Mouse (Mus musculus) gonadal fat pad, adult 2 months (tissue): ENCODE measurements at regions not wholly inside any gene's neighbourhood (a gene's known extent, or its start where the extent isn't known, plus 50 kb on each side); places are given as distances from the start of the nearest gene placed in this dataset.

Experiments used
- DNase-seq: peaks from one replicate; pipeline ENCODE4 v3.0.0-alpha.2; 2012; ENCODE audit warnings: low read depth

DNA sequence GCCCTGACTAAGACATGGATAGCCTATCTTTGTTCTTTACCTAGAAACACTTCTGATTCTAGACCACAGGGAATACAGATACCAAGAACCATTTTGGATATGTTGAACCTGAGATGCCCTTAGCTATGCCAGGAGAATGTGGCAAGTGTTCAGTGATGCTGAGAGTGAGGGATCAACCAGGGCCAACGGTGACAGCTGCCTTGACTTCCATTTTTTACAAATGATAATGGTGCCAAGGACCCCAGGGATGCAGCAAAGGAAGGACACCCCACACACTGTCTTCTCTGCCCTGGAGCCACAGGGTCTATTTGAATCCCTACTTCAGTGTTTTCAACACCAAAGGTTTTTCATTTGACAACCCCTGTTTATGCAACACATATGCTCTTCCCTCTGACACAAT, 174.4 kb downstream of the Gsdmc2 start:
- DNase-seq = no peak

DNA sequence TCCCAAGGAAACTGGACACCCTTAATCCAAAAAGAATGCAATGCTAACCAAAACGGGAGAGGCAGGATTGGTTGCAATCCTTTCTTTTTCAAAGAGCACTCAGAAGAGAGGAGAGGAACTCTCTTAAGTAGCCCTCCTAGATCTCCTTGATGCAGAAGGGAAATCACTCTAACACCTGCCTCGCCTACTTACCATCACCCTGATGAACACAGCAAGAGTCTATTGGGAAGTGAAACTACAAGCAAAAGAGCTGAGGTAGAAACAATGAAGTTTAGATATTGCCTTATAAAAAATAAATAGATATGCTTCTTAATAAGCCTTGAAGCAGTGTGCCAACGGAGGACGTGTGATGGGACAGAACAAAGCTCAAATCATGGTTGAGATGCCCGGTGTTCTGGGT, 177.4 kb downstream of the Gsdmc2 start:
- DNase-seq = no peak

DNA sequence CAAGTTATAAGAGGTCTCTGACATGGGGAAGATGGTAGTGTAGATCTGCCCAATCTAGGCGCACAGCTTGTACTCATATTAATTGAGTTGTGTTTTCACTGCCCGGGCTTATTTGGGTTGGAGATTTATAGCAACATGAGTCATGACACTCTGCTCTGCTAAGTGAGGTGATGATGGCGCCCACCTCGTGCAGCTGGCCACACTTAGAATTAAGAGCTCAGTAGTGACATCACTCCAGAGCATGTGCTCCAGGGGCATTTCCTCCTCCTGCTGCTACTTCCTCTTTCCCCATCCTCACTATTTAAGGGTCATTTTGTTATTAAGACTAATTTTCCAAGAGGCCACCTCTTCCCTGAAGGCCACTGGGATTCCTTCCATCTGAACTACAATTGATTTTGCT, 179.5 kb downstream of the Gsdmc2 start:
- DNase-seq = no peak

DNA sequence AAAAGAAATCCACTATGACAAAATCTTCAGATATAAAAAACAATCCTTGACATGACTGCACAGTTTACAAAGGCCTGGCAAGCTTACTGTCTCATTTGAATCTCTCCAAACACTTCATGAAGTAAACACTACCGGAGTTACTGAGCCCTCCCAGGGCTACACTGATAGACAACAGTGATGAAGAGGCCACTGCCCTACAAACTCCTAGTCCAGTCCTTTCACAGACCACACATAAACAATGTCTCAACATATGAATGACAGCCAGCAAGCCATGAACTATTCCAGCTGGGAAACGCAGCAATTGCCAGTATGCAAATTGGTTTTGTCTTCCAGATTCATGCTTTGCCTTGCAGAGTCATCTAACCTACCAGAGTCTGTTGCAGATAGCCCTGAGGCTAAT, 180.1 kb downstream of the Gsdmc2 start:
- no peak for DNase-seq

DNA sequence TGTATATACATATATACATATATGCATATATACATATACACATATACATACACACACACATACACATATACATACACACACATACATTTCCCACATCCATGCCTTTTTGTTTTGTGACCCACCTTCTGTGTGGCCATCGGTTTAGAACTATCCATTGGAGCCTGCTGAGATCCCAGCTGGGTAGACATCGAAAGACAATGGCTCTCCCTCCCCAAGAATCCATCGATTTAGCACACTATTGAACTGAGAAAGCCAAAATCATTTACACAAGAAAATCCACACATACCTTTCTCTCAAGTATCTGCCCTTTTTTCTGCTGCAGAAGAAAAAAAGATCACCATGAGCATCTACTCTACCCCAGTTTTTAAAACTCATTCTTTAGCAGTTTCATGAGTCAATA, 182.8 kb downstream of the Gsdmc2 start:
- DNase-seq = no peak

DNA sequence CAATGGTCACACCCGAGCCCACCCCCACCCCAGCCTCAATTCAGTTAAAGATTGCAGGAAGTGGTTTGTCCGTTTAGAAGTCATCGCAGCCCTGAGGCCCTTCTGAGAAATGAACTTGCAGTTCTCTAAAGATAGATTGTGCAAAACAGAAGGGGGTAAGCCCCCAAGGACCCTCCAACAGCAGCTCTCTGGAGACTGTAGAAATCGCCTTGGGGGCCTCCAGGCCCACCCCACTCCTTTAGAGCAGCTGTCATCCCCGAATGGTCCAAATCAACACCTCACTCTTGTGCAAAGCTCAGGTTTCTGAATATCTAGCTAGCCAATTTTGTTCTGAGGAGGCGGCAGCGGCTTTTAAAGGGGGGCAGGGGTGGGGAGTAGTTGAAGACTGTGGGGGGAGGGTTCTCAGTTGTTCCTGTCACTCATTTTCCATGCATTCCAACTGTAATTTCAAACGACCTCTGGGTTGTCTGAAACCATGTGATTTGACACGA, 186.9 kb downstream of the Gsdmc2 start:
- no peak for DNase-seq

DNA sequence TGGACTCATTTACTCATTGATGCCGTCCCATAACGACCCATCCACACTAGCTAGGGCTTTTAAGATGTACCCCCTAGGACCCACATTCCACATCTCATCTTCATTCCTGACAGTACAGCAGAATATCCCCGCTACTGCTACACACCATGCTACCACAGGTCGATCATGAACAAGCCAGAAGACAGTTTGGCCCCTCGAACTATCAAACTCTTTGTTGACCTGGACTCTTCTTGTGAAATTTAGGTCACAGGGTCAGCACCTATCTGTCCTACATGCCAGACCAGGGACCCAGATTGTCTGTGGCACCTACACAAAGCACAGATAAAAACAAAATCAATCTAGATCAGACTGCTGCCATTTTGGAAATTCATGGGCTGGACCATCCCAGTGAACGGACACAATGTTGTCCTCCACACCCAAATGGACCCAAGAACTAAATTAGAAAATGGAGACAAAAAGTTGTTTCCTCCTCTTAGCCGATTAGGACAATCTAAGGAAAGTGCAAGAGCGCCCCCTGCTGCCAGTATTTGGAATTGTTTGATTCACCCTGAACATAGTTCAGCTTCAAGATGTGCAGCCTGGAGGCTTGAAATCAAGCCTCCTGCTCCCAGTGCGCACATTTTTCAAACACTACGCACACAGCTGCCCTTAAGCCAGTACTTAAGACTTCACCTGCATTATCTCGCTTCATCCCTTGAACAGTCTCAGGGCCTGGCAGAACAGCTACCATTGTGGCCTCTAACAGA, 192.6 kb downstream of the Gsdmc2 start:
- DNase-seq = peak; percentile 6

DNA sequence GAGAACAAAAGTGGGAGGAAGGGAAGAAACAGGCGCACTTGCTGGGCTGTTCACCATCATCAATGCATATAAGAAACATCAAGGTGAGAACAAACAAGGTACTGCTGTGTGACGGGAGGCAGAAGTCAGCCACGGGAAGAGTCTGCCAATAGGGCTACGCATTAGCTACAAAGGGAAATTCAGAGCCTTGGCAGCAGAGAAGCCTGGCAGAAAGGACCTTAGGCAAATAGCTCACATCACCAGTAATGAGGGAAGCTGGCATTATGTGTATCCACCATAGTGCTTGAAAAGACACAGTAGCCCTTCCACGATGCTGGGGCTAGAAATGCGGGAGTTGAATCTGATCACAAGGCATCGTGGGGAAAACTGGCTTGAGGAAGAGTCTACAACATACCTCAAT, 193.9 kb downstream of the Gsdmc2 start:
- DNase-seq = no peak

DNA sequence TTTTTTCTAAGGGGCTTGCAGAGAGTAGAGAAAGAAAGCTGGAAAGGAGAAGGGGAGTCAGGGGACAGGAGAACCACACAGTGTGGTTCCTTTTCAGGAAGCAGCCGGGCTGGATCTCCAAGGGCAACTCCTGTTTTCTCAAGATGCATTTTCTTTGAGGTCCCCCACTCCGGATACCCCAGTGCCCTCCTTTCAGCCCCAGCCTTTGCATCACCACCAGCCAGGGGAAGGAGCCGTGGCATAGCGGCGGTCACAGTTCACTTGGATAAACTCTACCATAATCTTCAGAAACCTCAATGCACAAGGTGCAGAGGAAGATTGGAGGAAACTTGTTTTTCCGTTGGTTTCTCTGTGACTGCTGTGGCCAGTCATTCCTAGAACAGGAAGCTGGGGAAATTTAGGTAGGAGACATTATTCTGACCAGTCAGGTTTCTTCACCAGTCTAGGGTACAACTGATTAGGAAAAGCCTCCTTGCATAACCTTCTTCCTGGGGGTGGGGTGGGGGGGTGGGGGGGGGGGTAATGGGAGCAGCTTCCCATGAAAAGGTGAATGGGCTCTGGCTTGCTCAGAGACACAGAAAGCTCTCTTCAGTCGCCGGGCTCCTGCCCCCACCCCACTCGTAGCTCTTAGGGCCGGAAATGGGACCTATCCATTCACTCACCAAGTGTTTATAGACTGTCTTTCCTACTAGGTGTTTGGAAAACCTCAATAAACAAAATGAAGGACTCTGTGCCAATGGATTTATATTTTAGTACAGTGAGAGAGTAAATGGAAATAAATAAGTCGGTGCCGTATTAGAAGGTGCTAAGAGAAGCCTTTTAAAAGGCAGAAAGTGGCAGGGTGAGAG, 196.6 kb downstream of the Gsdmc2 start:
- no peak for DNase-seq

DNA sequence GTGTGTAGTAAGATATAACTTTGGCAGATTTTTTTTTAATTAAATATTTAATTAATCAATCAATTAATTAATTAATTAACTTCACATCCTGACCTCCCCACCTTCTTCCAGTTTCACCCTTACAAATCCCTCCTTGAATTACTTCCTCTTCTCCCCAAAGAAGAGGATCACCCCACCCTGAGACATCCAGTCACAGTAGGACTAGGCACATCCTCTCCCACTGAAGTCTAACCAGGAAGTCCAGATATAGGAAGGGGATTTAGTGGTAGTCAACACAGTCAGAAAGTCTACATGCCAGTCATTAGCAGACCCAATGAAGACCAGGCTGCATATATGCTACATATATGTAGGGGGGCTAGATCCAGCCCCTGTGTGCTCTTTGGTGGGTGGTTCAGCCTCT, 220.2 kb downstream of the Gsdmc2 start:
- DNase-seq = no peak

DNA sequence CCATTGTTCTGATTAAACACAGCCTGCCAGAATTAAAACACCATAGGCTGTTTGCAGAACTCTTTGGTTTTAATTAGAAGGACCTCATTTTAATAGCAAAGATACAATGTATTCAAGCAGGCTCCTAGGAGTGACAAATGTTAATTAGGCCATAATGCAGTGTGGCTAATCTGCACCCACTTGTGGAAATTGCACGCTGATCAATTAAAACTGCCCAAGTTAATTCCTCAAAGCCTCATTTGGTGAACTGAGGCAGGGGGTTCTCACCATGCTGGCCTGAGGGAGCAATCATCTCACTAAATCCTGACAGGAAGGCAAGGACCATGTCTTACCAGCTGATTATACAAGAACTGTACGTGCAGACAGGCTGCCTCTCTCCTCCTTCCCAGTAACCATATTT, 220.7 kb downstream of the Gsdmc2 start:
- no peak for DNase-seq

DNA sequence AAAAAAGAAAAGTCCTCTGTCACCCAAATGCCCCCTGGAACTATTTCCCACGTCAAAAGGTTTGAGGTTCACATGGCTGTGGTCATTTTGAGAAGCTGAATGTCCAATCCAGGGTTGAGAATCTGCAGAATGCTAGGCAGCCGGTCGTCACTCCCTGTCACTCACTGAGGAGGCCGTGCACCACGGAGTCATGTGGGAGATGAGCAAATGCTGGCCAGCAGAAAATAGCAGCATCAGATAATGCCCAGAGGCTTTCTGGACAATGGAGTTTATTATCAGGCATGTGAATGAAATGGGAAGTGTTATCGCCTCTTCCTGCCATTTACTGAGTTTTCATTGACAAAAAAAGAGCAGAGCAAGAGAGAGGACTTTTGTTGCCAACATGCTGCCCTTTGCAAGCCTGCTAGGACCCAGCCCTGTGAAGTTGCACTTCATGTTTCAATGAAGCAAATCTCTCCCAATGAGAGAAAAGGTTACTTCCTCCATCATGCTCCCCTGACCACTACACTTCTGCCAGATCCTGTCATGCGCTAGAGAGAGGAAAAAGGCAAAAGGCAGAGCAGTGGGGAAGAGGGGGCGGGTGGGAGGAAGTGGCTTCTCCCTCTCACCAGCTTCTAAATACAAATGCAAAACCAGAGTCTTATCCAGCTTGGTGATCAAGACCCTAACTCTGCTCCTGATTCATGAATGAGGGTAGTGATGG, 228.3 kb downstream of the Gsdmc2 start:
- no peak for DNase-seq

DNA sequence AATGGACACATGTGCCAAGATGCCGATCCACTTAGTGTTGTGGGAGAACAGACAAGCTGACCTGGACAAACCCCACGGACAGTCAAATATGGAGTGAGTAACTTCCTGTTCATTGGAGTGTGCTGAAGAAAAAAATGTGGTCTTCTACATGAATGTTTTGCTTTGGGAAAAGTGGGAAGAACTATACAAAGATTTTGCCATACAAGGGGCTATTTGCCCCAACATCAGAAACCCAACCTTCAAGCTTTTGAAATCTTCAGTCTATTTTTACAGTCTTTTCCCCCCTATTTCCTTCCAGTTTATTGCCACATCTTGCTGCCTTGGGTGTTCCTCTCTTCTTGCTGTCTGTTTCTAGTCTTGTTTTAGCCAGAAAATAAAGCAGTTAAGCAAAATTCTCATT, 230.8 kb downstream of the Gsdmc2 start:
- no peak for DNase-seq

DNA sequence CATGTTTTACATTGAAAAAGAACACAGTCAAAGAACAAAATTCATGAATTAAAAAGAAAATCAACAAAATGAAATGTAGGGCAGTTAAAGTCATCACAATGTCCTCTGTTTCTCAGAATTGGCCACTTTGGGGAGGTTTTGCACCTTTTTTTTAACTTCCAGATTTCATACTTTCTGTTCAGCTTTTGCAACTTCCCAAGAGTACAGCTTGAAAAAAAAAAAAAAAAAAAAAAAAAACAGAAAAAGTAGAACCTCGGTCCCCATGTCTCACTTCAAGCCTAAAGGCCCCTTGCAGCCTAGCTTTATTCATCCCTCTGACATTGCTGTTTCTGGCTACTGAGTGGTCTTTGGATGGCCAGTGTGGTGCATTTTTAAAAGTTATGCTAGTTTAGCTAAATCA, 231.9 kb downstream of the Gsdmc2 start:
- no peak for DNase-seq

DNA sequence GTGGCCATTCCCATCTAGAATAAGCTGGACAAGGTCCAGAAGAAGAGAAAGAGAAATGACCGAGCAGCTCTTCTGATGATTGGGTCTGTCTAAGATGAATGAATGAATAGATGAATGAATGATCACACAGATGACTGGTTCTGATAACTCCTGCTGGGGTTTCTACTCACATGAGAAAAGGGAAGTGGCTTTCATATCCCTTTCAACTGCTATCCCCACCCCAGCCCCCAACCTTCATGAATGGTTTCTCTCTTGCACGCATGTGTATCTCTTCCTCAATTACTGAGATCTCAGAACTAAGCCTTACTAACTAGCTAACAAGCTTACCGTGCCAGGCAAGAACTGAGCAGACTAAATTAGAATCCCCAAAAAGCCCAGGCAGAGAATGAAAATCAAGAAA, 233.8 kb downstream of the Gsdmc2 start:
- no peak for DNase-seq

DNA sequence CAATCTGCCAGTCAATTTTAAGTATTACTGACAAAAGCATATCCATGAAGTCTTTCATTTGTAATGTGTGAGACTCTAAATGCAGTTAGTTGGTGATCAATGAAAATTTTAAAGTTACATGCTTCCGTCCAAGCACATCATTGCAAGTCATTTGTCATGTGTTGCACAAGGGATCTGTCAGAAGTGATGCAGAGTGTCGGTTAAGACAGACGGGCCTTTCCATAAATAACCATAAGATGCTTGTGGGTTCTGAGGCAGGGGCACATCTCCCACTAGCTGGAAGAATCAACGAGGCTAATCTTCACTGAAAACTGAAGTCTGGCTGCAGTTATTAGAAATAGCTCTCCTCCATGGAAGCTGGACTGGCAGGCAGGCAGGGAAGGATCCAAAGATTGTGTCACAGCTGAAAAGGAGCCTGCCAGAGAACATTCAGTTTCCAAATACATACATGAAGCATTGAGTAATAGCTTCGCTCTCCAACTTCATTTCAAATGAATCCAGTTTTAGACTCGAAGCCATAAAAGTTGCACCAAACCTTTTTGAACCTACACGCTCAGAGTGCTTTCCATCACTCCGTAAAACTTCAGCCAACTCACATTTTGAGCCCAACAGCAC, 241.8 kb downstream of the Gsdmc2 start:
- peak; percentile 44 for DNase-seq

DNA sequence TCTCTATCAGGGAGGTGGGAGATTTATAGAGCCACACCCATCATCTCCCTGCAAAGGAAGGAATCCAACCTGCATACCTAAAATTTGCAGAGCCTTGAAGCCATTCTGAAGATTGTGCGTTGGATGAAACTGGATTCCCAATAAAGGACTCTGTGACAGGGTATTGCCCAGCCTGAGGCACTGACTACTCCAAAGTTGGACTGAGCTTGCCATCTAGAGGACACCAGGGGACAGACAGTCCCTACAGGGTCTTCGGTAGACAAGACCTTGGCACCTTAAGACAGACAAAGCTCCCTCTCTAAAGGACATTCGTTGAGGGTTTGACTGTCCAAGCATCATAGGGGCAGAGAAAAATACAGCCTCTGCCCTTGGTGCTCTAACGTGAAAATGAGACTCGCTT, 243.4 kb downstream of the Gsdmc2 start:
- DNase-seq = no peak

DNA sequence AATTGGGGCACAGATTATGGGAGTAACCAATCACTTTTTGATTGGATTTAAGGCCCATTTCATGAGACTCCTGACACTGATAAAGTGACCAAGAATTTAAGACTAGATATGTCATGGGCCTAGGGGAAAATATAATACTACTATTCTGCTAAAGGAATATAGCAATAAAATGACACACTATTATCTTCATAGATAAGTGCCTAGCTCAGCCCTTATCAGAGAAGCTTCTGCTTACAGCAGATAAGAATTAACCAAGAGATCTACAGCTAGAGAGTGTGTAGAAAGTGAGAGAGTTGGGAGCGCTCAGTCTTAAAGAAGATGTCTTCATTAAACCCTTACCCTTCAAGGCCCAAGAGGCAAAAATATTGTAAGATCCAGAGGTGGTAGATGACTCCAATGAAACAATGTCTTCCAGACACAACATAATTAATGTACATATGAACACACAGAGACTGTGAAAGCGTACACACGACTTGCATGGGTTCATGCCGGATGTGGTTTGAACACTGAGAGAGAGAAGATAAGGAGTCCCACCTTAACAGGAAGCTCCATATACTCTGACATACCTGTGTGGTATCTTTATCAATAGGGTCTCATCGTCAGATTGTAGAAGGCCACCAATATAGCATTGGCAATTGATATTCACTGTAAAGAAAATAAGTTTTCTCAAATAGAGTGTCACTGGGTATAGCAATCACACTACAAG, 252.1 kb downstream of the Gsdmc2 start:
- DNase-seq = no peak

DNA sequence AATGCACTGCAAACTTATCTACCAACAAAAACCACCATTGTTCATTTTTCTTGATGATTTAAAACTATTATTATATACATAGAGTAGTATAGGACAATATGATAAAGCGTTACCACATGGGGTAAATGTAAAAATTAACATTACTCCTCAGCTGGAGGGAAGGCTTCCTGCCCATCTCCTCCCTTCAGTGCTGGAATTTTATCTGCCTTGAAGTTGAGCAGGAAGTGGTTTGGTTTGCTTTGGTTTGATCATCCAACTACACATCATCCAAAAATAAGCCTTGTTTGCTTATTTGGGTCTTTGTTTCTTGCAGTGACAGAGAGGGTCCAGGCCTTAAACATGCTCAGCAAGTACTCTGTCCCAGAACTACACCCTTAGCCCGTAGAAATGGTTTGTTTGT, 285.7 kb downstream of the Gsdmc2 start:
- DNase-seq = no peak

DNA sequence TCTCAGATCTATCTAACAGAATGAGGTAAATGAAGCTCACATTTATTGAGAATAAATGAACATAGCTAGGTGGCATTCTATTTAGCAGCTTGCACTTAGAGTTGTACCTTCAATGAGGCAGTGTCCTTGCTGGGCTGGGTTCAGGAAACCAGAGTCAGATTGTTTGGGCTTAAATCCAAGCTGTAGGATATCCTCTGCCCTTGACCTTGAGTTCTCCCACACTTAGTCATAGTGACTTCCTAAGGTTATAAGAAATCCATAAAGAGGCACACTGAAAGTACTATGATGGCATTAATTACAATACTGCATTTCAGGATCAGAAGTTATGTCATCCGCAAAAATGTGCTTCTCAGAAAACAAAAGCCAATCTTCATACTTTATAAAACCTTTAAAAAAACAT, 286.3 kb downstream of the Gsdmc2 start:
- DNase-seq = no peak

DNA sequence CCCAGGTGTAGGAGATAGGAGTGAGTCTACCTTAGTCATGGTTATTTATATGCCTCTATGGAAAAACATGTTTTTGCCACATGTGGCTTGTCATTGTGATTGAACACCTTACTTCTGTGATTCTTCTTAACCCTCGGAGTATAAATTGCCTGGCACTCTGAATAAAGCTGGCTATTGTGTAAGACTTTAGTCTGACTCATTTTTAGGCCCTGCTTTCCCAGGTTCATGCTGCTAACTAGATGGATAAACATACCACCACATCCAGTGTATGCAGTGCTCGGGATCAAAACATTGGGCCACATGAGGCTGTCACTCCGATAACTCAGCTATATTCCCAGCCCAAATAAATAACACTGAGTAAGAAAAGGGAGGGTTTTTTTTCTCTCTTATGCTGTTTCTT, 287.2 kb downstream of the Gsdmc2 start:
- DNase-seq = no peak

DNA sequence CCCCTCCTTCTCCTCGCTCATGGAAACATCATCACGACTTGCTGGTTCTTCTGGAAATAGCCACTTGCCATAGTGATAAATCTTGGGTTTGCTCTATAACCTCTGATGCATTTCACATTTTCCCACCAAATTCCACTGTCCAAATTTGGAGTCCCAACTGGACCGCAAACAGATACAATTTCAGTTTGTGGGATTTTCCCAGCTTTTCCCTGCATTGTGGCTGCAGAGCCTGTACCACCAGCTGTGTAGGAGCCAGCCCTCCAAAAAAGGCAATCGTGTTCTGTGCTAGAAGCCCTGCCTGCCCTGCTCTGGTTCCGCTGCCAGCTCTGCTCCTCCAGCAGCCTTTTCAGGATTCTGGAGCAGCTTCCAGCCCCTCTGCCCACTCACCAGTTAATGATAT, 291.4 kb downstream of the Gsdmc2 start:
- no peak for DNase-seq
